Mouse (Mus musculus): ENCODE data around the gene Riok2. TPM values are rescaled to one million over a fixed set of nuclear protein-coding genes. Genes with fewer than 3 reads are reported as not detected.

Riok2 gene
- polyA plus RNA-seq, 1 experiment from 2014 or later: 21.6 TPM

- Histone ChIP-seq H3K4me3 (ENCODE audit: low read depth, low read length) (no peak overlapping the region), H3K9ac (ENCODE audit: low read depth, low read length) (no peak overlapping the region), H3K27me3 (ENCODE audit: control insufficient read depth, insufficient read depth, low read depth, low read length) (no peaks in the 10 kb centered on the region), H3K4me1 (ENCODE audit: control insufficient read depth, insufficient read depth, low read length) (peaks cover 11% of the 10 kb centered on the region), H3K4me2 (ENCODE audit: low read length) (no peak overlapping the region), H3K36me3 (ENCODE audit: control insufficient read depth, insufficient read depth, low read length) (no peaks in the 10 kb centered on the region), H3K9me3 (replicated peaks; ENCODE audit: control insufficient read depth, low read length, poor library complexity, severe bottlenecking) (no peaks in the 10 kb centered on the region), H3K27ac (ENCODE audit: low read length) (no peak overlapping the region)
- 89% methylated on average over 3 of the region's 3 CpGs for WGBS
- ATAC-seq: no peak
Observed at GRCm38 (mm10) chr17:17444297-17444886, 70.3 kb downstream of the Riok2 start.

Other genes with a start within 250 kb of the Riok2 start
- 9.6 and 10.2 TPM in 2 replicates for gene Lix1, start 28.4 kb downstream of the Riok2 start, polyA plus RNA-seq (2015; fragmentation: Nextera tagmentation; extraction: Ambion mirVana)

Measured in midbrain, embryonic 16.5 days (tissue).